Mouse (Mus musculus) ovary, postnatal 36 days (tissue): ENCODE data around the gene Prkaa2.

Source experiments
- DNase-seq: peaks from one replicate; pipeline ENCODE4 v3.0.0; 2022; ENCODE audit warnings: low spot score, mixed read lengths

Gene Prkaa2

DNA sequence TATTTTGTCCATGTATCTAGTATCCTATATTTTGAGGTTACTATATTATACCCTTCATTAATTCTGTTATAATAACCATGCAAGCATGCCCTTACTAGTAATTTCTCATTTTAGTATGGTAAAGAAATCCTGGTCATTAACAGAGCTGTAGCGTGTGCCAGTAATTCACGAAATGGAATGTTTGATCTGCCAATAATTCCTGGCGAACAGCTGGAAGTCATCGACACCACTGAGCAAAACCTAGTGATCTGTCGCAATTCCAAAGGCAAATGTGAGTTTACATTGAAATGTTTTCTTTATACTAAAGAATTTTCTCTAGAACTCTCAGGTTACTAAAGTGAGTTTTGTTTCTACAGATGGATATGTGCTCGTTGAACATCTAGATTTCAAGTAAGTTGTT lies 94.2 kb downstream of the Prkaa2 start:
- no peak for DNase-seq

DNA sequence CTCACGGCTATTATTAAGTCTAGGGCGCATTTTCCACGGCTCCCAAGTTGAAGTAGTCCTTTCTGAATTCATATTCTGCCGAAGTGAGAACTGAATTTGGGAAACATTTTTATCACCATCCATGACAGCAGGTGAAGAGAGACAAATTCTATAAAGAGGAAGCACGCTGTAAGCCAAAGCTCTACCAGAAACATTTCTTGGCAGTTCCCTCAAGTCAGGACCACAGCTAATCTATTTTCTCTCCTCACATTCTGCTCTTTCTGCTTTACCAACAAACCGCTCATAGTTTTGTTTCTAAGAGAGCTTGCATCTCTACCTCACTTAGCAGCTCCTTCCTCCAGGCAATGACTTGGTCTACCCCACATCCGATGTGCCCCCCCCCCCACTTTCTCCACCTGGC lies 96.0 kb downstream of the Prkaa2 start:
- no peak for DNase-seq

DNA sequence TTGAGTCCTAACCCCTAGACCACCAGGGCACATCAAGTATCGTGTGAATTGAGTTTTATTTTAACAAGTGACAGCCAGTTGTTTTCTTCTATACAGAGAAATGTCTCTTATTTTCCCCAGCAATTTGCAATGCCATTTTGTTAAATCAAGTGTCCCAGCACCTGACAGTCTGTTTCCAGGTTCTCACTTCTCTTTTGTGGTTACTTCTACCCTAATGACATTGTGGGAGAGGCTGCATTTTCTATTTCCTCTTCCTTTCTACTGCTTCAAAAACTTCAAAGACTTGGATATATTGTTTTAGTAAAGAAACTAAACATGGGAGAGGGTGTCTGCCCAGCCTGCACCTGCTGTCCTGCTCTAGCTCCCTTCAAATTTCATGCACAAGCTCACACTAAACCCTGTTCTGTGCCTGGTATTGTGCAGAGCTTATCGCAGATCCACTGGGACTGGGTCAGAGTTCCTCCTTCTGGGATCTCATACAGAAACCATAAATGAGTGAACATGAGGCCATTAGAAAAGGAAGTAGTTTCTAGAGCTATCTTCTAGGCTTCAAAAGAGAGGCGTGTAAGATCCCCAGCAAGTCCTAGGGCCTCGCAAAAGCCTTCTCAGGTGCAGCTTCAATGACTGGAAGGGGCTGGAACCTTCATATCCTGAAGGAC lies 102.2 kb downstream of the Prkaa2 start:
- DNase-seq, result no peak

DNA sequence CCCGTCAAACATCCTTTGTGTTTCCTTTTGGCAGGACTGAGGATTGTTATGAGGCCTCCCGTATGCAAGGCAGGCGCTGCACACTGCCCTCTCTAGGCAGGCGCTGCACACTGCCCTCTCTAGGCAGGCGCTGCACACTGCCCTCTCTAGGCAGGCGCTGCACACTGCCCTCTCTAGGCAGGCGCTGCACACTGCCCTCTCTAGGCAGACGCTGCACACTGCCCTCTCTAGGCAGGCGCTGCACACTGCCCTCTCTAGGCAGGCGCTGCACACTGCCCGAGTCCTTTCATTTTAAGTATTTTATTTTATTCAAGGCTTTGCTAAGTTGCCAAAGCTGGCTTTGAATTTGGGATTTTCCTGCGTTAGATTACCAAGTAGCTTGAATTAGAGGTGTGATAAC lies 105.0 kb downstream of the Prkaa2 start:
- DNase-seq, result peak; percentile 6

DNA sequence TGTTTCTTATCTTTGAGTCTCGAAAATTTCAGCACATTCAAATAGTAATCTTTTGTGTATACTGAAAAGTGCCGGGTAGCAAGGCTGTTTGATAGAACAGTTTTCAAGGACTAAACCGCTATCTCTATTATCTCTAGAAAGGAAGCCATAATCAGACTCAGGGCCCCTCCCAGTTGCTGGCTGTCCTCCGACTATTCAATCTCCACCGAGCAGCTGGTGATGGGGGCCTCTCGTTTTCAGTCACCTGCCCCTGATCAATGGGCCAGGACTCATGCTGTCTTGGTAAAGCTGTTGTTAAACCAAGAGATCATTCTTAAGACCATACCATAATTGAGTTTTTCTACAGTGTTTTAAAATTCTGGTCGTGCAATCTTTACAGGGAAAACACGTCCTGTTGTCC lies 105.6 kb downstream of the Prkaa2 start:
- peak; percentile 5 for DNase-seq

DNA sequence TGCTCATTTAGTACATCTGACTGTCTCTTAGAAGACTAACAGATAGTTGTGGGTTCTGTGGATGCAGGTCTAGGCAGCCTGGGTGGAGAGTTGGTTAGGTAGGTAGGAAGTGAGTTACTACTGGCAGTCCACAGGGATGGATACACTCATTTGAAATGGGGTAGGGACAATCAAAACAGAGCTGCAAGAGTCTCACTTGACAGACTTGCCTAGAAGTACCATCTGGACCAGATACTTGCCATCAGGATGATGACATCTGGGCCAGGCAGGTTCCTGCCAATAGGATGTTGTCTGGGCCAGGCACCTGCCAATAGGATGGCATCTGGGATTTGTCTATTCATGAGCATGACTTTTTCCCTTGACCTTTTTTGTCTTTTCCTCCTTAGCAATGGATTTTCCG lies 108.0 kb downstream of the Prkaa2 start:
- DNase-seq, result no peak

DNA sequence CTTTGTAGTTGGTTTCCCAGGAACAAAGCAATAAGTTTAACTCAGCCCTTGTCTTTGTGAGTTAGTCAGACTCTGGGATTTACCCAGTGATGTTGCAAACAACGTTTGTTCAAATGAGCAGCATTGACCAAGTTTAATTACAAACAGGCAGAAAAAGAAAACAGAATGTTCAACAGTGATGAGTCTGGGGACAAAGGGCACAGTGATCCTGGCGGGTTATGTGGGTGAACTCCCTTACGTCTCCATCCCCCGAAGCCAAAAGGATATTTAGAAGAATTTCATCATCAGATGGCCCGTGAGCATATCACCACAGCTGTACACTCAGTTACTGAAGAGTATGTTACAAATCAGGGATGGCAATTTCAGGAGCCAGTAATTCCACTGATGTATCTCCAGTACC lies 110.0 kb downstream of the Prkaa2 start:
- no peak for DNase-seq

DNA sequence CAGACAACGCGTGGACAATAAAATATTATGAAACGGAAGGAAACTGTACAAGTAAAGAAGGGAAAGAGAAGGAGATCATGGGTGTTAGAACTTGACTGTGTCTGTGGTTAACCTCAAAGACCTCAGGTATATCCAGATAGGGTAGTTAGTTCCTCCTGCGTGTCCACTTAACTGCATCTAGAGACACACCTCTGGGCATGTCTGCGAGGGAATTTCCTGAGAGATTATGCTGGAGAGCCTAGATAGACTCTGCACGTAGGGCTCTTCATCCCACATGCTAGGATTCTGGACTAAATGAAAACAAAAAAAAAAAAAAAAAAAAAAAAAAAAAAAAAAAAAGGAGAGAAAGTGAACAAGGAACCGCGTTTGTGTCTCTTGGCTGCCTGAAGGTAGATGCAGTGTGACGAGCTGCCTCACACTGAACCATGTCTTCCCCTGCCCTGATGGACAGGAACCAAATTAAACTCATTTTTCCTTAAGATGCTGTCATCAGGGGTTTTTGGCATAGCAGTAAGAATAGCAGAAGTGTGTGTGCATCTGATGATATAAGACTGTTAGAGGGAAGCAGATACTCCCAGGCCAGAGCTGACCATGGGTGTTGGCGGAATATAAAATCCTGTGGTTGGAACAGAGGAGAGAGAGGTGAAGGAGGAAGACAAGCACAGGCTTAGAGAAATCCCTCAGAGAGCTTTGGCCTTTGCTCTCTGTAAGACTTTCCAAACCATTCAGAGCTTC lies 116.4 kb downstream of the Prkaa2 start:
- no peak for DNase-seq

DNA sequence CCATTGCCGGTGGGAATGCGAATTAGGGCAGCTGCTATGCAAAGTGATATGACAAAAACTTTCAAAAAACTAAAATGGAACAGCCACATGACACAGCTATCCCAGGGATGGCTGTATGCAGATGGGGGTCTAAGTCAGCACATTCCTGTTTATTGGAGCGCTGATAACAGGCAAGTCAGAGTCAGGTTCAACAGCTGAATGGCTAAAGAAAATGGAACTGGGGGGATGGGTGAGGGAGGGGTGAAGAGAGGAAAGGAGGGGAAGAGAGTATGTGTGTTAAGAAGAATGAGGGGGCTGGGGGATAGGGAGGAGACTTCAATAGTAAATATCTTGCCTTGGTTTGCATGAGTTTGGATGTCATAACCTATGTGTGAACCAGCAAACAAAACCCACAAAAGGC lies 117.4 kb downstream of the Prkaa2 start:
- DNase-seq, result no peak

DNA sequence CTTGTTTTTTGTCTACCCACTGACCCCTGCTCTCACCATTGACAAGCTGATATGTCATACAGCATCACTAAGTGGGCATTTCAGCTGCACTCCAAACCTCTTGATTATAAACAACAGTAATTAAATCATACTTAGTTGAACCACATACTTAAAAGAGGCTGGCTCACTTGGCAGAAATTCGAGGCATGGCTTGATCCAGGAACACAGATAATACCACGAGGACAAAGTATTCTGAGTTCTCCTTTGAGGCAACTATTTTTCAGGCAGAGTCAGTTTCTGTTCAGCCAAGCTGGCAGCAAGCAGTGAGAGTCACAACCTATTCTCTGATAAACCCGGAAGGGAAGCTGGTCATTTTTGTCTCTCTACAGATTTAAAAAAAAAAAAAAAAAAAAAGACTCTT lies 119.0 kb downstream of the Prkaa2 start:
- no peak for DNase-seq

DNA sequence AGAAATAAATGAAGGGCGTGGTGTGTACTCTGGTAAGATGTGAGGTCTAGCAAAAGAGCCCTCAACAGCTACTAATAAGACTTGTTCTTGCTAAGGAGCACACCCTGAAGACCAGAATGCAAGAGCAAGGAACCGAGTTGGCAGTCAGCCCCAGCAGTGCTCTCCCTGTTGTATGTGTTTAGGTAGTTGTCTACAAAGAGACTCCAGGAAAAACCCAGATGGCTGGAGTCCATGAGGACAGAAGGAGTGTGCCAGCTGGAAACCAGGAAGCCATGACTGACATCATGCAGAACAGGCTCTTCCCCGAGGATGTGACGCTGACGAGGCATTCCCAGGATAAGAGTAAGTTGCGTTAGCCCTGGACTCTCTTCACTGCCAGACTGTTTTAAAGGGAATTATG lies 119.7 kb downstream of the Prkaa2 start:
- no peak for DNase-seq

DNA sequence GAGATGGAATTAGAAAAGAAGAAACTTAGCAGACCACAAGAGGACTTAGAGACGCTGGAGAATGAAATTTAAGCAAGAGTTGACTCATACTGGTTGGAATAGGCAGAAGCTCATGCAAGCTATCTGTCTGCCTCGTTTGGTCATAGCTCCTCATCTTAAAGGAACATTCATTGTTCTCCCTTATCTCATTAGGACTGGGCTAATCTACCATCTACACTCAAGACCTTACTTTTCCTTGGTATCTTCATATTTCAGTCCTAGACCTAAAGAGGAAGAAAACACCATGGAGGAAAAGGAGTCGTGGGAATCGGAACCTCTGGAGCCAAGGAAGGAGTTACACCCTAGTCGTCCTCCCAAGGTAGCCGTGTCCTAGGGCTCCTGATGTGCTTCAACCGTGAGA lies 121.0 kb downstream of the Prkaa2 start:
- DNase-seq, result no peak

DNA sequence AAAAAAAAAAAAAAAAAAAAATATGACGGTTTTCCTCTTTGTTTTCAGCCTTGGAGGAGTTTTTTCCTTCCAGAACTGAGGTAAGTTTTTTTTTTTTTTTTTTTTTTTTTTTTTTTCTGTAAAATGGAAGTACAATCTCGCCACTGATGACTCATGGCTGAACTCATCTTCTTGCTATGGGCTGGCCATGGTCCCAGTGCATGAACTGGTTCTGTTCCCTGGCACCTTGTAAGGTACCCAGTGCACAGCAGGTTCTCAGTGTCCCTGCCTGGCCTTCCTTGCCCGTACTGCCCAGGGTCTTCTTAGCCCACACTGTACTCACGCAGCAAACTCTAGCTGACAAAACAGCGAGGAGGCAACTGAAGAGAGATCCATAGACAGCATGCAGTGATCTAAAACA lies 121.6 kb downstream of the Prkaa2 start:
- DNase-seq, result no peak

DNA sequence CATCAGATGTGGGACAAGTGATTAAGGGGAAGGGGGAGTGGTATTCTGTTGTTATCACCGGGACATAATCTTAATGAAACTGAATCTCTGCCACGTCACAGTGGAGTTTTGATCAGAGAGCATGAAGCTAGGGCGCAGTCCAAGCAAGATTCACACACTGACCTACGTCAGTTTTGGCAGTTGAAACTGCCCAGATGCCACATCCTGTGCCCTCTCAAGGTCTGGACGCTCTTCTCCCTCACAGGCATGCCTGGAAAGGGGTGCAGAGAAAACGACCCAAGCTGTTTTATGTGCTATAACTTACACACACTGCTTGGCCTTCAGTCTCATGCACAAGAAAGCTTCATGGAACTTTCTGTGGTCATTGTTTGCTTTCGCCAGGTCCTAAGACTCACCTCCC lies 122.1 kb downstream of the Prkaa2 start:
- DNase-seq, result no peak

DNA sequence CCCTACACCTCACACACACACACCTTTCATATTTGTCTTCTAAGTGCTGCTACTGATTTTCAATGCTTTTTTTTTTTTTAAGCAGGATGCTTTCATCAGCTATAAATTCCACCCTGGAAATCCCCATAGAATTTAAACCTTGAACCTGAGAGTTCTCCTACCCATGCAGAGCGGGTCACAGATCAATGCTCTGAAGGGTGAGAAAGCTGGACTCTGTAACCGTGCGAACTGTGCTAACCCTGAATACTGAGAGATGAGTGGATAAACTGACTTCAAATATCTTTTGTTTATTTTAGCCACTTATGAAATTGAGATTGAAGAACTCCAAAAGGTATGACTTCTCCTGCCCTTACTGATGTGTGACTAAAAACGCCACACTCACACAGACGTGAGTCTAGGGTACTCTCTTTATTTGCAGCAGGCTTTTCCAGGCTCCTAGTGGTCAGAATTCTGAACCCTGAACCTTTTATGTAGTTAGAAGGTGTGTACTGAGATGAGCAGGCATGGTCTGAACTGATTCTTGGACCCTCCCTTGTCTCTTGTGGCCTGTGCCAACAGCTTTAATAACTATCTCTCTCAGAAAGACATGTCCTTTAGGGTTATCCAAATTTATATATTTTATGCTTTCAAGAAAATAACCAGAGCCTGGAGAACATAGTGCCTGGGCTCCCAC lies 123.6 kb downstream of the Prkaa2 start:
- DNase-seq, result no peak
